Mouse (Mus musculus): Measurements from ENCODE around the gene Ect2l. TPM values are rescaled to one million over a fixed set of nuclear protein-coding genes. Genes with fewer than 3 reads are reported as not detected.

Gene Ect2l
- polyA plus RNA-seq, 1 experiment from 2014 or later = 0.28 TPM

- 59% methylated on average over 14 of the region's 14 CpGs for WGBS
- Histone ChIP-seq H3K27ac (ENCODE audit: low read depth, low read length) (no peak overlapping the region), H3K36me3 (ENCODE audit: control insufficient read depth, insufficient read depth, low read length) (no peaks in the 10 kb centered on the region), H3K27me3 (ENCODE audit: control insufficient read depth, insufficient read depth, low read length) (no peaks in the 10 kb centered on the region), H3K9me3 (ENCODE audit: control insufficient read depth, low read length) (no peaks in the 10 kb centered on the region), H3K4me2 (ENCODE audit: low read depth, low read length) (no peak overlapping the region), H3K4me1 (ENCODE audit: control insufficient read depth, insufficient read depth, low read length) (no peaks in the 10 kb centered on the region), H3K4me3 (ENCODE audit: low read depth, low read length) (no peak overlapping the region), H3K9ac (replicated peaks; ENCODE audit: low read depth, low read length) (no peak overlapping the region)
- peak; percentile 62; the same call in 1 of the 2 replicates for ATAC-seq (ENCODE audit: low read depth)
These were observed 13.3 kb downstream of the Ect2l start for GRCm38 (mm10) chr10:18197206-18197979.

GRCm38 (mm10) chr10:18194737-18195141 is 16.0 kb downstream of the Ect2l start:
- ATAC-seq (ENCODE audit: low read depth) = no peak
- 53% methylated on average over 14 of the region's 14 CpGs for WGBS
- no peaks in the 10 kb centered on the region for H3K4me1 ChIP-seq (ENCODE audit: control insufficient read depth, insufficient read depth, low read length)
- H3K36me3 ChIP-seq (ENCODE audit: control insufficient read depth, insufficient read depth, low read length) = no peaks in the 10 kb centered on the region
- H3K27ac ChIP-seq (ENCODE audit: low read depth, low read length) = no peak overlapping the region
- H3K4me2 ChIP-seq (ENCODE audit: low read depth, low read length) = no peak overlapping the region
- no peak overlapping the region for H3K4me3 ChIP-seq (ENCODE audit: low read depth, low read length)
- H3K9ac ChIP-seq (replicated peaks; ENCODE audit: low read depth, low read length) = no peak overlapping the region
- H3K9me3 ChIP-seq (ENCODE audit: control insufficient read depth, low read length) = no peaks in the 10 kb centered on the region
- H3K27me3 ChIP-seq (ENCODE audit: control insufficient read depth, insufficient read depth, low read length) = no peaks in the 10 kb centered on the region

- 84% methylated on average over 11 of the region's 11 CpGs for WGBS
- Histone ChIP-seq H3K36me3 (ENCODE audit: control insufficient read depth, insufficient read depth, low read length) (no peaks in the 10 kb centered on the region), H3K4me1 (ENCODE audit: control insufficient read depth, insufficient read depth, low read length) (no peaks in the 10 kb centered on the region), H3K9me3 (ENCODE audit: control insufficient read depth, low read length) (no peaks in the 10 kb centered on the region), H3K4me2 (ENCODE audit: low read depth, low read length) (no peak overlapping the region), H3K4me3 (ENCODE audit: low read depth, low read length) (no peak overlapping the region), H3K27ac (ENCODE audit: low read depth, low read length) (no peak overlapping the region), H3K27me3 (ENCODE audit: control insufficient read depth, insufficient read depth, low read length) (no peaks in the 10 kb centered on the region), H3K9ac (replicated peaks; ENCODE audit: low read depth, low read length) (no peak overlapping the region)
- no peak for ATAC-seq (ENCODE audit: low read depth)
These were observed 16.5 kb downstream of the Ect2l start for GRCm38 (mm10) chr10:18194156-18194555.

GRCm38 (mm10) chr10:18193221-18193620 is 17.5 kb downstream of the Ect2l start:
- 90% methylated on average over 11 of the region's 11 CpGs for WGBS
- Histone ChIP-seq H3K9me3 (ENCODE audit: control insufficient read depth, low read length) (no peaks in the 10 kb centered on the region), H3K9ac (replicated peaks; ENCODE audit: low read depth, low read length) (no peak overlapping the region), H3K4me1 (ENCODE audit: control insufficient read depth, insufficient read depth, low read length) (no peaks in the 10 kb centered on the region), H3K4me2 (ENCODE audit: low read depth, low read length) (no peak overlapping the region), H3K36me3 (ENCODE audit: control insufficient read depth, insufficient read depth, low read length) (no peaks in the 10 kb centered on the region), H3K4me3 (ENCODE audit: low read depth, low read length) (no peak overlapping the region), H3K27ac (ENCODE audit: low read depth, low read length) (no peak overlapping the region), H3K27me3 (ENCODE audit: control insufficient read depth, insufficient read depth, low read length) (no peaks in the 10 kb centered on the region)
- ATAC-seq (ENCODE audit: low read depth) = no peak

- WGBS = 77% methylated on average over 8 of the region's 8 CpGs
- ATAC-seq (ENCODE audit: low read depth) = no peak
- no peaks in the 10 kb centered on the region for H3K27me3 ChIP-seq (ENCODE audit: control insufficient read depth, insufficient read depth, low read length)
- H3K4me3 ChIP-seq (ENCODE audit: low read depth, low read length) = no peak overlapping the region
- no peak overlapping the region for H3K9ac ChIP-seq (replicated peaks; ENCODE audit: low read depth, low read length)
- H3K9me3 ChIP-seq (ENCODE audit: control insufficient read depth, low read length) = no peaks in the 10 kb centered on the region
- no peak overlapping the region for H3K27ac ChIP-seq (ENCODE audit: low read depth, low read length)
- H3K36me3 ChIP-seq (ENCODE audit: control insufficient read depth, insufficient read depth, low read length) = no peaks in the 10 kb centered on the region
- H3K4me2 ChIP-seq (ENCODE audit: low read depth, low read length) = no peak overlapping the region
- H3K4me1 ChIP-seq (ENCODE audit: control insufficient read depth, insufficient read depth, low read length) = no peaks in the 10 kb centered on the region
These were observed 19.0 kb downstream of the Ect2l start for GRCm38 (mm10) chr10:18191706-18192105.

- no peak overlapping the region for H3K27ac ChIP-seq (ENCODE audit: low read depth, low read length)
- WGBS = 89% methylated on average over 4 of the region's 4 CpGs
- H3K4me2 ChIP-seq (ENCODE audit: low read depth, low read length) = no peak overlapping the region
- no peaks in the 10 kb centered on the region for H3K9me3 ChIP-seq (ENCODE audit: control insufficient read depth, low read length)
- ATAC-seq (ENCODE audit: low read depth) = no peak
- no peak overlapping the region for H3K4me3 ChIP-seq (ENCODE audit: low read depth, low read length)
- H3K27me3 ChIP-seq (ENCODE audit: control insufficient read depth, insufficient read depth, low read length) = no peaks in the 10 kb centered on the region
- no peaks in the 10 kb centered on the region for H3K4me1 ChIP-seq (ENCODE audit: control insufficient read depth, insufficient read depth, low read length)
- H3K9ac ChIP-seq (replicated peaks; ENCODE audit: low read depth, low read length) = no peak overlapping the region
- H3K36me3 ChIP-seq (ENCODE audit: control insufficient read depth, insufficient read depth, low read length) = no peaks in the 10 kb centered on the region
These were observed 21.2 kb downstream of the Ect2l start for GRCm38 (mm10) chr10:18189498-18189897.

- Histone ChIP-seq H3K4me3 (ENCODE audit: low read depth, low read length) (no peak overlapping the region), H3K4me2 (ENCODE audit: low read depth, low read length) (no peak overlapping the region), H3K9ac (replicated peaks; ENCODE audit: low read depth, low read length) (no peak overlapping the region), H3K27me3 (ENCODE audit: control insufficient read depth, insufficient read depth, low read length) (no peaks in the 10 kb centered on the region), H3K4me1 (ENCODE audit: control insufficient read depth, insufficient read depth, low read length) (no peaks in the 10 kb centered on the region), H3K36me3 (ENCODE audit: control insufficient read depth, insufficient read depth, low read length) (no peaks in the 10 kb centered on the region), H3K27ac (ENCODE audit: low read depth, low read length) (no peak overlapping the region), H3K9me3 (ENCODE audit: control insufficient read depth, low read length) (no peaks in the 10 kb centered on the region)
- no peak for ATAC-seq (ENCODE audit: low read depth)
- WGBS = 92% methylated on average over 6 of the region's 6 CpGs
These were observed 22.1 kb downstream of the Ect2l start for GRCm38 (mm10) chr10:18188564-18188963.

GRCm38 (mm10) chr10:18182246-18182645 is 28.4 kb downstream of the Ect2l start:
- no peaks in the 10 kb centered on the region for H3K9me3 ChIP-seq (ENCODE audit: control insufficient read depth, low read length)
- H3K4me2 ChIP-seq (ENCODE audit: low read depth, low read length) = no peak overlapping the region
- no peaks in the 10 kb centered on the region for H3K27me3 ChIP-seq (ENCODE audit: control insufficient read depth, insufficient read depth, low read length)
- no peaks in the 10 kb centered on the region for H3K36me3 ChIP-seq (ENCODE audit: control insufficient read depth, insufficient read depth, low read length)
- H3K4me3 ChIP-seq (ENCODE audit: low read depth, low read length) = no peak overlapping the region
- H3K4me1 ChIP-seq (ENCODE audit: control insufficient read depth, insufficient read depth, low read length) = no peaks in the 10 kb centered on the region
- H3K9ac ChIP-seq (replicated peaks; ENCODE audit: low read depth, low read length) = no peak overlapping the region
- H3K27ac ChIP-seq (ENCODE audit: low read depth, low read length) = no peak overlapping the region
- 86% methylated on average over 5 of the region's 5 CpGs for WGBS
- ATAC-seq (ENCODE audit: low read depth) = no peak

GRCm38 (mm10) chr10:18177304-18177703 is 33.4 kb downstream of the Ect2l start:
- Histone ChIP-seq H3K27ac (ENCODE audit: low read depth, low read length) (no peak overlapping the region), H3K36me3 (ENCODE audit: control insufficient read depth, insufficient read depth, low read length) (no peaks in the 10 kb centered on the region), H3K4me2 (ENCODE audit: low read depth, low read length) (no peak overlapping the region), H3K4me3 (ENCODE audit: low read depth, low read length) (no peak overlapping the region), H3K9ac (replicated peaks; ENCODE audit: low read depth, low read length) (no peak overlapping the region), H3K9me3 (ENCODE audit: control insufficient read depth, low read length) (no peaks in the 10 kb centered on the region), H3K4me1 (ENCODE audit: control insufficient read depth, insufficient read depth, low read length) (no peaks in the 10 kb centered on the region), H3K27me3 (ENCODE audit: control insufficient read depth, insufficient read depth, low read length) (no peaks in the 10 kb centered on the region)
- ATAC-seq (ENCODE audit: low read depth) = no peak
- 72% methylated on average over 2 of the region's 2 CpGs for WGBS

Measured in neural tube, embryonic 14.5 days (tissue).